Mouse (Mus musculus) adrenal gland (tissue): ENCODE results near the gene Fbll1.

Experiments
- intact Hi-C: fragments of 180-260 bp; cut with DNase I; formaldehyde crosslinking; loops from one replicate; pipeline ENCODE4 v1.15.1; 2025

Fbll1 gene

GRCm38 (mm10) chr11:35784537-35784936 is 14.1 kb downstream of the Fbll1 start:
- intact Hi-C loops: loop anchor here (5.0 kb wide), 1 partner anchor 43 kb away; no protein-coding TSS in a partner anchor

GRCm38 (mm10) chr11:35784002-35784401 is 14.7 kb downstream of the Fbll1 start:
- intact Hi-C loops: loop anchor here (5.0 kb wide), 1 partner anchor 43 kb away; no protein-coding TSS in a partner anchor

- intact Hi-C loops: loop anchor here (5.0 kb wide), 1 partner anchor 44 kb away; no protein-coding TSS in a partner anchor
Measured at GRCm38 (mm10) chr11:35783038-35783437, 15.6 kb downstream of the Fbll1 start.

GRCm38 (mm10) chr11:35782444-35782843 is 16.2 kb downstream of the Fbll1 start:
- intact Hi-C loops: loop anchor here (5.0 kb wide), 1 partner anchor 45 kb away; no protein-coding TSS in a partner anchor

- intact Hi-C loops: loop anchor here (5.0 kb wide), 1 partner anchor 47 kb away; no protein-coding TSS in a partner anchor
Measured at GRCm38 (mm10) chr11:35780336-35780735, 18.3 kb downstream of the Fbll1 start.

- intact Hi-C loops: no loop called here
Measured at GRCm38 (mm10) chr11:35776452-35776851, 22.2 kb downstream of the Fbll1 start.

GRCm38 (mm10) chr11:35775606-35776005 is 23.1 kb downstream of the Fbll1 start:
- intact Hi-C loops: no loop called here

GRCm38 (mm10) chr11:35770741-35771504 is 27.8 kb downstream of the Fbll1 start:
- intact Hi-C loops: no loop called here

GRCm38 (mm10) chr11:35769746-35770437 is 28.8 kb downstream of the Fbll1 start:
- intact Hi-C loops: no loop called here

GRCm38 (mm10) chr11:35769188-35769745 is 29.4 kb downstream of the Fbll1 start, which contains the start of gene Pank3:
Gene Pank3 (plus strand): TSS chr11:35769484.
- intact Hi-C loops: no loop called here

- intact Hi-C loops: no loop called here
Measured at GRCm38 (mm10) chr11:35766845-35767244, 31.8 kb downstream of the Fbll1 start.

GRCm38 (mm10) chr11:35760627-35761003 is 38.1 kb downstream of the Fbll1 start:
- intact Hi-C loops: no loop called here

- intact Hi-C loops: no loop called here
Measured at GRCm38 (mm10) chr11:35760001-35760626, 38.6 kb downstream of the Fbll1 start.

- intact Hi-C loops: no loop called here
Measured at GRCm38 (mm10) chr11:35756411-35757303, 42.0 kb downstream of the Fbll1 start.

GRCm38 (mm10) chr11:35755546-35755945 is 43.1 kb downstream of the Fbll1 start:
- intact Hi-C loops: no loop called here

GRCm38 (mm10) chr11:35754906-35755418 is 43.7 kb downstream of the Fbll1 start:
- intact Hi-C loops: no loop called here

GRCm38 (mm10) chr11:35750578-35750977 is 48.1 kb downstream of the Fbll1 start:
- intact Hi-C loops: no loop called here
